Mouse (Mus musculus) testis, adult 10 weeks (tissue): ENCODE data around the gene Car5a. TPM values are rescaled to one million over a fixed set of nuclear protein-coding genes. Genes with fewer than 3 reads are reported as not detected.

Experiments used
- polyA plus RNA-seq: library from polyadenylated mRNA; stranded (reverse); fragments of 350-450 nt; fragmentation: Illumina TruSeq; extraction: RNeasy Lipid Tissue Mini Kit (QIAGEN cat#74804); gene quantifications from one replicate; pipeline ENCODE4 v1.2.3, GENCODE M21; 2014; ENCODE audit warnings: low read depth, low replicate concordance

Car5a gene
- polyA plus RNA-seq, result not detected

GRCm38 (mm10) chr8:121944831-121945230, at the start of gene Car5a:
Car5a (minus strand) TSS chr8:121944904.

GRCm38 (mm10) chr8:121949222-121949800, 4.6 kb upstream of the Car5a start, which contains the start of gene Banp:
Banp (plus strand) TSS chr8:121949750.

DNA sequence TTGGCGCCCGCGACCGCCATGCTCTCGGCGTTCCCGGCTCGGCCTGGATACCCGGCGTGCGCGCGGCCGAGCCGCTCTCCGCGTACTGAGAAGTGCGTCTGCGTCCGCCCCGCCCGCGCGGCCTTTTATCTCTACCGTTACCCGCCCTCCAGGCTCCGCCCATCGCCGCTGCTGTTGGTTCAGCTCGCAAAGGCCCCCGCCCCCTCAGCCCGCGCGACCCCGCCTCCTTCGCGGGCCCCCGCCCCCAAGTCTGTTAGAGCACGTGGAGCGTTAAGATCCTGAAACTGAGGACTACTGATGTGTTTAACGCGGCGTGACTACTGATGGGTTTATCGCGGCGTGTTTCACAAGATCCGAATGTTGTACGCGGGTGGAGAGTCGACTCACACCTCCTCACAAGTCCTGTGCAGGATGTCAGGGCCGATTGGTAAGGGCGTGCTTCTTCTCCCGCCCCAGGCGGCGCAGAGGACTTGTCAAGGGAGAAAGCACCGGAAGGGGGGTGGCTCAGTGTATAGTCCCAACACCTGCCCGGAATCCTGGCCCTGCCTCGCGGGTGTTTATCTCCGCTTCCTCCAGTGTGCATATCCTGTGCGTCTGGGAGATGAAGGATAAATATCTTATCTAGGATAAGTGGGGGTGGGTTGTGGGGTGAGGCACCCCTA, 37.0 kb downstream of the Car5a start, which contains the start of gene Slc7a5:
Gene Slc7a5 (minus strand): TSS at position 108 of the 662 bp plus-strand sequence.

Other genes starting within 250 kb of the Car5a start
- 0.08 TPM for gene Jph3, start 215.3 kb downstream of the Car5a start, polyA plus RNA-seq
- gene Klhdc4, start 115.3 kb downstream of the Car5a start, polyA plus RNA-seq, result 1.2 TPM
- 15.1 TPM for gene Slc7a5, start 37.2 kb downstream of the Car5a start, polyA plus RNA-seq
- gene Banp, start 4.8 kb upstream of the Car5a start, polyA plus RNA-seq, result 2.2 TPM